Mouse (Mus musculus): Measurements from ENCODE around the gene Ccdc22.

DNA sequence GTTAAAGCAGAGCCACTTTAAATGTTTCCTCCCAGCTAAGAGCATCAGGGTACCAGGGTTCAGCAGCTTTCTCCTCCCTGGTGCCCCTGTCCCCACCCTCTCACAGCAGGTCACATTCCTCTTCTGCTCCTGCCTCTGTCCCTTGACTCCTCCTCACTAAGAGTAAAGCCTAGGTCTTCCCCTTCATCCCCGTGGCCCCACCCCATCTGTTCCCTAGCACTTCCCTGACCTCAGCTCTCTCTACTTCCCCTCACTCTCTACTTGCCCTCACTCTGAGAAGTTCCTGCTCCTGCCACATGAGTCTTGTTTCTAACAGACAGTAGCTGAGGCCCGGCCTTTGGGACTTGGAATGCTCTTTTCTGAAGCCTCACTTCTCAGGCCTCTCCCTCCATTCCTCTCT, 42.2 kb downstream of the Ccdc22 start:
- TF ChIP-seq EP300 (IDR thresholded peaks at IDR 0.05; ENCODE audit: low read depth) (no peak), CTCF (IDR thresholded peaks at IDR 0.05; ENCODE audit: low read depth) (no peak)
